ENCODE assay signal across 12 mouse cellular contexts in the genomic region with DNA sequence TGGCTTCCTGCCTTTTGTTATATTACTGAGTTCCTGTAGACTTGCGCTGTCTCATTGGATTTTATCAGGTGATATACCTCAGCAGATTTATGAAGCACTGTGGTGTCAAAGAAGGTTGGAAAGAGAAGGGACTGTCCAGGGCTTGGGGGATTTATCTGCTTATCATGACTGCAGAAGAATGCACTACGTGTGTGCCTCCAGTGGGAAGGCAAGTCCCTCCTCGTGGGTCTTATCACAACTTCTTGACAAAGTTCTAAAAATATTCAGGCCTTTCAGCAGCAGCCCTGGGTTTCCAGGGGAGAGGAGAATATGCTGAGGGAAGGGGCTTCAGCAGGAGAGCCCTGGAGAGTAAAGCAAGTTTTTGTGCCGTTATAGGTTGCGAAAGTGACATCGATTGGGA.
"Had no signal": no experiment of that assay in that cellular context is flagged by ENCODE, and none has a peak within 500 bp of the region (broad histone marks: within the 10 kb centered on the region; RNA-seq: fewer than 3 reads in every experiment).

No protein-coding gene starts in this region.

- H3K36me3 ChIP-seq: limb, embryonic 12.5 days; midbrain, embryonic 12.5 days; neural tube, embryonic 13.5 days had no signal

- DNase-seq: kidney, postnatal 14 days; layer of hippocampus, postnatal 36 days; liver; retina, postnatal 1 day; right cerebral cortex, postnatal 4 days; spleen, adult 18-20 months had no signal

- H3K27ac ChIP-seq: kidney, embryonic 15.5 days; liver, embryonic 14.5 days; midbrain, embryonic 12.5 days; neural tube, embryonic 13.5 days had no signal

- H3K9me3 ChIP-seq: kidney, embryonic 15.5 days; limb, embryonic 12.5 days; midbrain, embryonic 12.5 days; neural tube, embryonic 13.5 days had no signal

- H3K9ac ChIP-seq: kidney, embryonic 15.5 days; limb, embryonic 12.5 days; liver, embryonic 14.5 days; midbrain, embryonic 12.5 days; neural tube, embryonic 13.5 days had no signal

- H3K4me1 ChIP-seq: kidney, embryonic 15.5 days; neural tube, embryonic 13.5 days had no signal

- H3K27me3 ChIP-seq: kidney, embryonic 15.5 days; limb, embryonic 12.5 days; midbrain, embryonic 12.5 days; neural tube, embryonic 13.5 days had no signal

- H3K4me2 ChIP-seq: kidney, embryonic 15.5 days; midbrain, embryonic 12.5 days; neural tube, embryonic 13.5 days had no signal

- ATAC-seq: midbrain, embryonic 16.5 days had no signal

- H3K4me3 ChIP-seq: kidney, embryonic 15.5 days; limb, embryonic 12.5 days; midbrain, embryonic 12.5 days; neural tube, embryonic 13.5 days had no signal
